Mouse (Mus musculus) cerebellum, postnatal 10 days (tissue): ENCODE results near the gene Olfr1181.
"Not testable (repeated sequence)": the region's sequence is repeated elsewhere in the genome, so short reads cannot be mapped to it uniquely, and the experiment has no call there.

ENCODE experiments used
- DNase-seq, 2 experiments: peaks; one replicate each; pipeline ENCODE4 v3.0.0; 2021; ENCODE audit warnings: mixed read lengths in 2 of 2

Gene Olfr1181

GRCm38 (mm10) chr2:88426071-88426470, at the start of gene Olfr1181:
Gene Olfr1181 (minus strand): TSS chr2:88426171.
- DNase-seq: no peak

DNA sequence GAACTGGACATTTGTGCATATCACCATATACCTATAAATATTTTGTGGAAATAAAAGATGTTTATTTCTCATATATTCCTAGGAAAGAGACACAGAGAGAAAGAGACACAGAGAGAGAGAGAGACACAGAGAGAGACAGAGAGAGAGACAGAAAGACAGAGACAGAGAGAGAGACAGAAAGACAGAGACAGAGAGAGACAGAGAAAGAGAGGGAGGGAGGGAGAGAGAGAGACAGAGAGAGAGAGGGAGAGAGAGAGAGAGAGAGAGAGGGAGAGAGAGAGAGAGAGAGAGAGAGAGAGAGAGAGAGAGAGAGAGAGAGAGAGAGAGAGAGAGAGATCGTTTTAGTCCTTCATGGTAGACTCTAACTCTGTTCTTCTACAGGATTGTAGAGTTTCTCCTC, 28.6 kb upstream of the Olfr1181 start, which contains the start of gene Olfr1183:
Olfr1183 (plus strand) TSS at position 301 of the 400 bp plus-strand sequence.
- DNase-seq: not testable (repeated sequence)

DNA sequence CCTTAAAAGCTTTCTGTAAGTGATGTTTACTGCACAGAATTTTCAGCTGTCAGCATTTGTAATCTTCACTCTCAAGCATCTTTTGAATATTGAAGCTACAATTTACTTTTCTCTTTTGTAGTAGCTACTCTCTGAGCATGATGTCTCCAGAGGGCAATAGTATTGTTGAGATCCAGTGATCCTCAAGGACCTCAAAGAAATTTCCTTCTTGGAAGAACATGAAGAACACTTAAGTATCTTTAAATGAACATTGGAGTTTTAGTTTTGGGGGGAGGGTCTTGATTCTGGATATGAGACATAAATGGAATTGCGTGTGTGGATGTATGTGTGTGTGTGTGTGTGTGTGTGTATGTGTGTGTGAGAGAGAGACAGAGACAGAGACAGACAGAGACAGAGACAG, 23.1 kb upstream of the Olfr1181 start, which contains the start of gene Gm13757:
Gm13757 (minus strand) TSS at position 101 of the 400 bp plus-strand sequence.
- no peak for DNase-seq

DNA sequence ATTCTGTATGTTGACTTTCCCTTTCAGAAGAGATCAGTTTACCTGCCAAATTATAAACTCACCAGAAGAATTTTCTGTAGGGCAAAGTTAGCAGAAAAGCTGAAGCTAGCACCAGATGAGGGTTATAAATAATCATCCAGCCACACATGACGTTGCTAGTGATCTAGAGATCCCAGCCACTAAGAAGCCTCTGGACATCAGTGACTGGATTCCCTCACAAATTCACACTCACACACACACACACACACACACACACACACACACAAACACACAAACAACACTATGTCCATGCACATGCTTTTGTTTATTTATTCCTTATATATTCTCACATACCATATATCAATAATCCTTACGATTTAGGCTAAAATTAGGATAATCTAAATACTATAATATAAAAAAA, 6.9 kb downstream of the Olfr1181 start, which contains the start of gene Olfr1180:
Olfr1180 (minus strand) TSS at position 101 of the 400 bp plus-strand sequence.
- DNase-seq: no peak

DNA sequence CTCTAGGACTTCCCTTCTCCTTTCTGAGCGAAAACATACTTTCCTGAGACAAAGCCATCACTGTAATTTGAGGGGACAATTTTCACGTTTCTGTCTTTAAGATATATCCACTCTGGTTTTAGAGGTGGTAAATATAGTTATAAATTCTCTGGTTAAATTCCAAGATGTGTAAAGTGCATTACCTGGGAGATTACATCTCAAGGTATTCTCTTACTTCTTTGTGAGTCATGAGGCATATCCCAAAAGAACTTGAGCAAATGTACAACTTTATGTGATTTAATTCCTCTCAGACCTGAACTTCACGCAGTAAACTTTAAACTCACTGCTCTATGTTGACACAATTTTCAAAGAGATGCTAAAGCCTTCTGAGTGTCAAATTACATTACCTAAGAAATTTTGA, 19.6 kb downstream of the Olfr1181 start, which contains the start of gene Olfr1179:
Olfr1179 (minus strand) TSS at position 101 of the 400 bp plus-strand sequence.
- no peak for DNase-seq

GRCm38 (mm10) chr2:88386762-88387161, 39.2 kb downstream of the Olfr1181 start, which contains the start of gene Olfr1178:
Gene Olfr1178 (plus strand): TSS chr2:88387062.
- DNase-seq: no peak
